Mouse (Mus musculus) sigmoid colon, adult 10 weeks (tissue): ENCODE results near the gene Olfr55. TPM values are rescaled to one million over a fixed set of nuclear protein-coding genes. Genes with fewer than 3 reads are reported as not detected.

Experiments
- polyA plus RNA-seq: library from polyadenylated mRNA; stranded (reverse); fragments of 350-450 nt; fragmentation: Illumina TruSeq; extraction: RNeasy Lipid Tissue Mini Kit (QIAGEN cat#74804); gene quantifications from one replicate; pipeline ENCODE4 v1.2.3, GENCODE M21; 2014; ENCODE audit warnings: low read depth, low replicate concordance

Gene Olfr55
- polyA plus RNA-seq, result not detected

GRCm38 (mm10) chr17:33168147-33168546 is at the start of gene Olfr55:
Gene Olfr55 (plus strand): TSS chr17:33168447.

GRCm38 (mm10) chr17:33139261-33139820 is 28.9 kb upstream of the Olfr55 start, which contains the start of gene Morc2b:
Gene Morc2b (minus strand): TSS chr17:33139683.

GRCm38 (mm10) chr17:33191002-33191401 is 22.8 kb downstream of the Olfr55 start, which contains the start of gene Olfr239:
Gene Olfr239 (plus strand): TSS chr17:33191302.

GRCm38 (mm10) chr17:33221590-33221989 is 53.3 kb downstream of the Olfr55 start, which contains the start of gene Olfr1564:
Gene Olfr1564 (minus strand): TSS chr17:33221690.

Other genes with a start within 250 kb of the Olfr55 start
- gene Cyp4f13, start 221.0 kb upstream of the Olfr55 start, polyA plus RNA-seq, result 23.7 TPM
- 21.5 TPM for gene Zfp472, start 202.6 kb upstream of the Olfr55 start, polyA plus RNA-seq
- gene Zfp952, start 175.3 kb upstream of the Olfr55 start, polyA plus RNA-seq, result 26.9 TPM
- 15.7 TPM for gene Zfp763, start 135.0 kb upstream of the Olfr55 start, polyA plus RNA-seq
- not detected for gene 4921501E09Rik, start 100.4 kb upstream of the Olfr55 start, polyA plus RNA-seq
- 22.4 TPM for gene Zfp563, start 79.1 kb upstream of the Olfr55 start, polyA plus RNA-seq
- not detected for gene Morc2b, start 28.8 kb upstream of the Olfr55 start, polyA plus RNA-seq
- not detected for gene Olfr239, start 22.9 kb downstream of the Olfr55 start, polyA plus RNA-seq
- gene Olfr1564, start 53.2 kb downstream of the Olfr55 start, polyA plus RNA-seq, result 0.16 TPM
- gene Zfp955a, start 86.7 kb downstream of the Olfr55 start, polyA plus RNA-seq, result 40.2 TPM
- not detected for gene Olfr63, start 96.2 kb downstream of the Olfr55 start, polyA plus RNA-seq
- gene Zfp955b, start 121.1 kb downstream of the Olfr55 start, polyA plus RNA-seq, result 27.4 TPM
- 38.6 TPM for gene Zfp81, start 190.4 kb downstream of the Olfr55 start, polyA plus RNA-seq
- gene Zfp101, start 226.2 kb downstream of the Olfr55 start, polyA plus RNA-seq, result 45.2 TPM